Mouse (Mus musculus) lung, postnatal 0 days (tissue): ENCODE data around the gene Baiap2l1. TPM values are rescaled to one million over a fixed set of nuclear protein-coding genes. Genes with fewer than 3 reads are reported as not detected.

Experiments
- ATAC-seq: fragments of 200-750 bp; cut with Nextera tagmentation; 2 replicates; pipeline ENCODE4 v1.8.0; 2017; ENCODE audit warnings: moderate library complexity
- DNase-seq: peaks from one replicate; pipeline ENCODE4 v3.0.0-alpha.2; 2016; ENCODE audit warnings: low spot score
- H3K27ac ChIP-seq: fragments of 300-500 bp; sonication (generic); 2 replicates; pipeline ENCODE4 v1.5.1; 2014; ENCODE audit warnings: antibody characterized with exemption, mild to moderate bottlenecking, low read length, mixed read lengths
- H3K27me3 ChIP-seq: fragments of 300-500 bp; sonication (generic); replicated peaks from 2 replicates; pipeline ENCODE4 v1.6.1; 2014; ENCODE audit warnings: low read length, mixed read lengths; ENCODE audit not compliant: insufficient read depth
- H3K36me3 ChIP-seq: fragments of 300-500 bp; sonication (generic); 2 replicates; pipeline ENCODE4 v1.6.1; 2014; ENCODE audit warnings: low read length, mixed read lengths; ENCODE audit not compliant: insufficient read depth
- H3K4me1 ChIP-seq: fragments of 300-500 bp; sonication (generic); 2 replicates; pipeline ENCODE4 v1.6.1; 2014; ENCODE audit warnings: antibody characterized with exemption, low read depth, low read length, mixed read lengths; ENCODE audit not compliant: insufficient read depth
- H3K4me2 ChIP-seq: fragments of 300-500 bp; sonication (generic); replicated peaks from 2 replicates; pipeline ENCODE4 v1.6.1; 2014; ENCODE audit warnings: low read depth, mild to moderate bottlenecking, low read length, moderate library complexity, mixed read lengths
- H3K4me3 ChIP-seq: fragments of 300-500 bp; sonication (generic); 2 replicates; pipeline ENCODE4 v1.5.1; 2014; ENCODE audit warnings: low read depth, low read length
- H3K9ac ChIP-seq: fragments of 300-500 bp; sonication (generic); replicated peaks from 2 replicates; pipeline ENCODE4 v1.6.1; 2014; ENCODE audit warnings: low read depth, mild to moderate bottlenecking
- H3K9me3 ChIP-seq: fragments of 300-500 bp; sonication (generic); 2 replicates; pipeline ENCODE4 v1.6.1; 2016; ENCODE audit warnings: low read length, mixed read lengths
- CTCF ChIP-seq: IDR thresholded peaks from 2 replicates; pipeline ENCODE4 v1.5.1; 2016; ENCODE audit warnings: antibody characterized with exemption, mild to moderate bottlenecking
- EP300 ChIP-seq: IDR thresholded peaks from 2 replicates; pipeline ENCODE4 v1.6.1; 2016; ENCODE audit warnings: antibody characterized with exemption, mild to moderate bottlenecking, control low read depth
- WGBS: fragments of 180-500 bp; shearing (Covaris S2); extraction: QIAGEN DNeasy Blood & Tissue Kit; methylation state at CpG from one replicate; pipeline ENCODE4 v1.1.7; 2014; 5-methylcytosine and 5-hydroxymethylcytosine counted together
- polyA plus RNA-seq: library from polyadenylated mRNA; unstranded; fragments of >200 nt; fragmentation: Nextera tagmentation; extraction: Ambion mirVana; gene quantifications from 2 replicates; pipeline ENCODE4 v1.2.1, GENCODE M21; 2015

The Baiap2l1 gene
- polyA plus RNA-seq, 1 experiment from 2014 or later, result 18.3 TPM

- DNase-seq (no peak), ATAC-seq (no peak)
- TF ChIP-seq CTCF, result no peak
- TF ChIP-seq EP300, result no peak
- Histone ChIP-seq H3K27me3 (no peaks in the 10 kb centered on the region), H3K4me2 (no peak overlapping the region), H3K9me3 (no peaks in the 10 kb centered on the region), H3K4me1 (peaks cover 16% of the 10 kb centered on the region), H3K36me3 (0 out of 2 replicates have a peak, but pooled peaks cover 7% of the 10 kb centered on the region), H3K4me3 (no peak overlapping the region), H3K9ac (no peak overlapping the region), H3K27ac (no peak overlapping the region)
- WGBS, result 82% methylated on average over 5 of the region's 5 CpGs
These were observed 138.0 kb downstream of the Baiap2l1 start for GRCm38 (mm10) chr5:144219936-144220335.

GRCm38 (mm10) chr5:144219306-144219705 lies 138.6 kb downstream of the Baiap2l1 start:
- Histone ChIP-seq H3K4me2 (no peak overlapping the region), H3K27me3 (no peaks in the 10 kb centered on the region), H3K4me3 (no peak overlapping the region), H3K9me3 (no peaks in the 10 kb centered on the region), H3K9ac (no peak overlapping the region), H3K27ac (peak overlapping the region; percentile 59; the same call in 1 of the 2 replicates), H3K36me3 (0 out of 2 replicates have a peak, but pooled peaks cover 7% of the 10 kb centered on the region), H3K4me1 (peaks cover 16% of the 10 kb centered on the region)
- 49% methylated on average over 12 of the region's 12 CpGs for WGBS
- no peak for ATAC-seq
- no peak for TF ChIP-seq CTCF
- TF ChIP-seq EP300, result no peak
- peak; percentile 44 for DNase-seq

- ATAC-seq (no peak), DNase-seq (no peak)
- 89% methylated on average over 7 of the region's 7 CpGs for WGBS
- Histone ChIP-seq H3K27me3 (no peaks in the 10 kb centered on the region), H3K9me3 (no peaks in the 10 kb centered on the region), H3K4me2 (no peak overlapping the region), H3K4me3 (no peak overlapping the region), H3K27ac (no peak overlapping the region), H3K9ac (no peak overlapping the region), H3K36me3 (peaks cover 7% of the 10 kb centered on the region; the same call in 1 of the 2 replicates), H3K4me1 (peaks cover 16% of the 10 kb centered on the region)
- TF ChIP-seq CTCF (no peak), EP300 (no peak)
These were observed 139.9 kb downstream of the Baiap2l1 start for GRCm38 (mm10) chr5:144218061-144218460.

GRCm38 (mm10) chr5:144215992-144216391 lies 141.9 kb downstream of the Baiap2l1 start:
- Histone ChIP-seq H3K4me3 (no peak overlapping the region), H3K4me1 (peaks cover 2% of the 10 kb centered on the region), H3K9ac (no peak overlapping the region), H3K4me2 (no peak overlapping the region), H3K27me3 (no peaks in the 10 kb centered on the region), H3K36me3 (peaks cover 13% of the 10 kb centered on the region; the same call in 1 of the 2 replicates), H3K9me3 (no peaks in the 10 kb centered on the region), H3K27ac (no peak overlapping the region)
- DNase-seq (no peak), ATAC-seq (no peak)
- WGBS, result 61% methylated on average over 2 of the region's 2 CpGs
- TF ChIP-seq EP300 (no peak), CTCF (no peak)

Other genes starting within 250 kb of the Baiap2l1 start
- gene Bhlha15, start 167.8 kb downstream of the Baiap2l1 start, polyA plus RNA-seq, result 0.20 TPM in 1 of 2 replicates, not detected in the other
- 34.1 and 35.0 TPM in 2 replicates for gene Tecpr1, start 134.5 kb downstream of the Baiap2l1 start, polyA plus RNA-seq
- 278 and 286 TPM in 2 replicates for gene Bri3, start 113.7 kb downstream of the Baiap2l1 start, polyA plus RNA-seq
- gene Nptx2, start 187.8 kb upstream of the Baiap2l1 start, polyA plus RNA-seq, result 0.10 and 0.11 TPM in 2 replicates